Mouse (Mus musculus): Measurements from ENCODE around the gene Gigyf1.

Gigyf1 gene

DNA sequence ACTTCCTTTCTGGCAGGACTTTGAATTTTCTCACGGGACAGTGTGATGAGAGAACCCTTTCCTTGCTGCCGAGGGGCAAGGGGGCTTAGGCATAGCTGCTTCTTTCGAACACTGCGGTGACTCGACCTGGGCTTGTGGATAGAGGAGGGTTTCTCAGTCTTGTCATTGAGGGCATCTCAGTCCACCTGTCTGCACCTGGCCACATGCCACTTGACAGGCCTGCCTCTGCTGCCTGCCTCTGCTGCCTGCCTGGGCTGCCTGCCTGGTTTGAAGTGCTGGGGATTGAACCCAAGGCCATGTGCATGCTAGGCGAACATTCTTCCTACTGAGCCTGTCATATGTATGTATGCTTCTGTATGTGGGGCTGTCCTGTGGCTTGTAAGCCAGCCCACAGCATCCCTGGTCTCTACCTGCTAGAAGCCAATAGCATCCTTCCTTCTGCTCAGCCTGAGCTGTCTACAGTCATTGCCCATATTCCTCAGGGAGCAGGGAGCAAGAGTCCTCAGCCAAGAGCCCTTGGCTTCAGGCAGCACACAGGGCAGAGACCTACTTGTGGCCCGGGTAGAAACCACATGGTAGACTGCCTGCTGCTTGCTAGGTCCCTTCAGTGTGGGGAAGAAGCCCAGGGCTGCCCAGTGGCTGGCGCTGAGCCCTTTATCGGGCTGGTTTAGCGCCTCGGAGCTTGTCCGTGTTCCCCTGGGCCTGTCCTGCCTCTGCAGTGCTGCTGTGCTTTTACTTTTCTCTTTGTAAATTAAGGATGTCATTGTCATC, 4.2 kb upstream of the Gigyf1 start:
- DNase-seq (ENCODE audit: inconsistent ontology term): no peak

DNA sequence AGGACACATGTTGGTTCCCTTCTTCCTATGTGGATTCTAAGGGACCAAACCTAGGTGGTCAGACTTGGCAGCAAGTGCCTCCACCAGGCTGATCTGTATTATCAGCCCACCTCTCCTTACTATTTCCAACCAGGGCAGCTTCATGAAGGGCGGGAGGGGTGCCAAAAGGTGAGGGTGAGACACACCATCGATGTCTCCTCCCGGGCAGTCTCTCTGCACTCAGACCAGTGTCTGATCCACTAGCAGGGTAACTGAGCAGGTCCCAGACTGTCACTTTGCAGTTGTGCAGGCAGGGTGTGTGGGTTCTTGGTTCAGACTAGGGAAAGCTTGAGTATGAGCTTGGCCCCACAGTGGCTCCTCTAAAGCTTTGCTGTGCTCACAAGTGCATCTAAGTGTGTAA, 3.5 kb upstream of the Gigyf1 start:
- no peak for DNase-seq (ENCODE audit: inconsistent ontology term)

DNA sequence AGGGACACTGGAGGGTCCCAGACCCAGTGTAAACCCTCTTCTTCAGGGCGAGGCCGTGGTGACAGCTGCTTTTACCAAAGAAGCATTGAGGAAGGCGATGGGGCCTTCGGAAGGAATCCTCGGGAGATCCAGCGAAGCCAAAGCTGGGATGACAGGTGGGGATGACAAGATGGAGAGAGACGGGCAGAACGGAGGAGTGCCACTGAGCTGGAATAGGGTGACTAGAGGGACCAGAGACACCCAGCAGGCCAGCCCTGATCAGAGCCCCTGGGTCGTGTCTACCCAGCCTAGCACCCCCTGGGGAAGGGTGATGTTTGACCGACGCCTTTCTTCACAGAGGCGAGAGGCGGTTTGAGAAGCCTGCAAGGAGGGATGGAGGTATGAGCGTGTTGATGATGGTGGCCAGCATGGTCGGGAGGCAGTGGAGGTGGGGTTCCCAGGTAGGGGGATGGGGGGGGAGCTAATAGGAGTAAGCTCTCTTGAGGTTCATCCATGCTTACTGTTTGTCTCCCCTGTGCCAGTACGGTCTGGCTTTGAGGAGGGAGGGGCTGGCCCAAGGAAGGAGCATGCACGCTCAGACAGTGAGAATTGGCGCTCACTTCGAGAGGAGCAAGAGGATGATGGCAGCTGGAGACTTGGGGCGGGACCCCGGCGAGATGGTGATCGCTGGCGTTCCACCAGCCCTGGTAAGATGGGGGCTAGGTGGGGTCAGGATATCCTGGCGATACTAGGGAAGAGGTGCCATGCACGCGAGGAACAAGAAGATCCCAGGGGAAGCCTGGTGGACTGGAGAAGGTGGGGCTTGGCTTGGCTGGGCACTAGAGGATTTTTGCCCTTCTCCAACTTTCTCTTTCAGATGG, 1.6 kb downstream of the Gigyf1 start:
- DNase-seq (ENCODE audit: inconsistent ontology term): no peak

DNA sequence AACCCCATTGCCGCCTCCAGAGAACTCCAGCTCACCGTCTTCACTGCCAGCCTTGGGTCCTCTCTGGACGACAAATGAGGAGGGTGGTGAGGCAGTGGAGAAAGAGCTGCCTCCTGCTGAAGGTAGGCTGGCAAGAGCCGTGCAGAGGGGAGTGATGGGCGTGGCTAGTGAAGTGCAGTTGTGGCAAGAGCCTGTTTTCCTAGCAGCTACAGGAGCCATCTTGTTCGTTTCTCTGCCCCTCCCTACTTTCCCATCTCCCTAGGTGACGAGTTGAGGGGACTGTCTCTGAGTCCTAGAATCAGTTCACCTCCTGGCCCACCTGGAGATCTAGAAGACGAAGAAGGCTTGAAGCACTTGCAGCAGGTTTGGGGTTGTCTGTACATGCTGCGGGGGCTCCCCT, 3.5 kb downstream of the Gigyf1 start:
- DNase-seq (ENCODE audit: inconsistent ontology term): no peak

DNA sequence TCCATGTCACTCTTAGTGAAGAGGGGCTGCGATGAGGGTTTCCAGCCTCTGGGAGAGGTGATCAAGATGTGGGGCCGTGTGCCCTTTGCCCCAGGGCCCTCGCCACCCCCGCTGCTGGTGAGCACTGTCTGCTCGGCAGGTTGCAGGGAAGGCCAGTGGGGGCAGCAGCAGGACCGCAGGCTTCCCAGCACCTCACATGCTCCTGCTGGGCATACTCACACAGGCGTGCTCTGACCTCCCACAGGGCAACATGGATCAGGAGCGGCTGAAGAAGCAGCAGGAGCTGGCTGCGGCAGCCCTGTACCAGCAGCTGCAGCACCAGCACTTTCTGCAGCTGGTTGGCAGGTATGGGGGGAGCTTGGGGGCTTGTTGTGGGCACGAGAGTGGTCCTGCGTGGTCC, 4.4 kb downstream of the Gigyf1 start:
- no peak for DNase-seq (ENCODE audit: inconsistent ontology term)

DNA sequence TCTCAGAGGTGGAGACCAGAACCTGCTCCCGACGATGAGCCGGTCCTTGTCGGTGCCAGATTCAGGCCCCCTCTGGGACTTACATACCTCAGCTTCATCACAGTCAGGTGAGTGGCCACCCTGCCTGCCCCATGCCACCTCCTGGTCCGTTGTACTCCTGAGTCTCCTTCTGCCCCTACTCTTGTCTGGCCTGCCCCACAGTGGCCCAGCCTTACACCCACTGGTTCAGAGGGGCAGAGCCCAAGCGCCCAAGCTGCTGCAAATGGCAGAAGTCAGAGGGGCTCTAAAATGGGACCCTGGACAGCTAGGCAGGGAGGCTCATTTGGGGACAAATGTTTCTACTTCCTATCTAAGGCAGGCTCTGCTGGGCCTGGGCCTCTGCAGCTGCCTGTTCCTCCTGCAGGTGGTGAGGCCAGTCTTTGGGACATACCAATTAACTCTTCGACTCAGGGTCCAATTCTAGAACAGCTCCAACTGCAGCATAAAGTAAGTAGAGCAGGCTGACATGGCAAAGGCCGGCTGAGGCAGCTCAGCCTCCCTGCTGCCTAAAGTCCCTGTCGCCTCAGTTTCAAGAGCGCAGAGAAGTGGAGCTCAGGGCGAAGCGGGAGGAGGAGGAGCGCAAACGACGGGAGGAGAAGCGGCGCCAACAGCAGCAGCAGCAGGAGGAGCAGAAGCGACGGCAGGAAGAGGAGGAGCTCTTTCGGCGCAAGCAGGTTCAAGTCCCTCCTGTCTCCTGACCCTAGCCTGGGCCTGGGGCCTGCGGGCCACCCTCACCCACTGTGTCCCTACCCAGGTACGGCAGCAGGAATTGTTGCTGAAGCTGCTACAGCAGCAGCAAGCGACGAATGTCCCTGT, 5.3 kb downstream of the Gigyf1 start:
- DNase-seq (ENCODE audit: inconsistent ontology term): no peak

DNA sequence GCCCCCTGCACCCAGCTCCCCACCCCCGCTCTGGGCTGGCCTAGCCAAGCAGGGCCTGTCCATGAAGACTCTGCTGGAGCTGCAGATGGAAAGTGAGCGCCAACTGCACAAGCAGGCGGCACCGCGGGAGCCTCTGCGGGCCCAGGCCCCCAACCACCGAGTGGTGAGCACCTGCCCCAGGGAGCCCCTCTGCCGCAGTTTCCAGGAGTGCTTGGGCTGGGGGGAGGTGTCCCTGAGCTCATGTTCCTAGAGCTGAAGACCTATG, 5.8 kb downstream of the Gigyf1 start:
- DNase-seq (ENCODE audit: inconsistent ontology term): no peak

DNA sequence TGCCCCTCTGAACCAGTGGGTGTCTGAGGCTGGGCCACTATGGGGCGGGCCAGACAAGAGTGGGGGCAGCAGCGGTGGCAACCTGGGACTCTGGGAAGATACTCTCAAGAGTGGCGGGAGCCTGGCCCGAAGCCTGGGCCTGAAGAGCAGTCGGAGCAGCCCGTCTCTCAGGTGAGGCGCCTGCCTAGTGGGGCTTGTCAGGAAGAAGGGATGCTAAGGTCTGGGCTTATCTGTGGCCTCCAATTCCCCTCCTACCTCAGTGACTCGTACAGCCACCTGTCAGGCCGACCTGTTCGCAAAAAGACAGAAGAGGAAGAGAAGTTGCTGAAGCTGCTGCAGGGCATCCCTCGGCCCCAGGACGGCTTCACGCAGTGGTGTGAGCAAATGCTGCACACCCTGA, 6.3 kb downstream of the Gigyf1 start:
- no peak for DNase-seq (ENCODE audit: inconsistent ontology term)

DNA sequence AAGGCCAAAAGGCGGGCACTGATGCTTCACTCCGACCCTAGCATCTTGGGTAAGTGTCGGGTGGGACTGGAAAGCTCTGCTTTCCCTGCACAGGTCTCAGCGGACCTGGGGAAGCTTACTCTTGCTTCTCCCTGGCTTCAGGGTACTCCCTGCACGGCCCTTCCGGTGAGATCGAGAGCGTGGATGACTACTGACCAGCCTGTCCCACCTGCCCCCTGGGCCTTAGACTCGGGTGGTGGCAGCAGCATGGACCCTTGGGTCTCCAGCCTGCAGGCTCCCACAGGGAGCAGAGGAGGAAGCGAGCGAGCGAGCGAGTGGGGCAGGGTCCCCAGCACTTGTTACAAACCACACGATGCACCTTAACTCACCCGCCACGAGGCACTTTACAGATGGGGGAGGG, 7.2 kb downstream of the Gigyf1 start:
- DNase-seq (ENCODE audit: inconsistent ontology term): no peak

DNA sequence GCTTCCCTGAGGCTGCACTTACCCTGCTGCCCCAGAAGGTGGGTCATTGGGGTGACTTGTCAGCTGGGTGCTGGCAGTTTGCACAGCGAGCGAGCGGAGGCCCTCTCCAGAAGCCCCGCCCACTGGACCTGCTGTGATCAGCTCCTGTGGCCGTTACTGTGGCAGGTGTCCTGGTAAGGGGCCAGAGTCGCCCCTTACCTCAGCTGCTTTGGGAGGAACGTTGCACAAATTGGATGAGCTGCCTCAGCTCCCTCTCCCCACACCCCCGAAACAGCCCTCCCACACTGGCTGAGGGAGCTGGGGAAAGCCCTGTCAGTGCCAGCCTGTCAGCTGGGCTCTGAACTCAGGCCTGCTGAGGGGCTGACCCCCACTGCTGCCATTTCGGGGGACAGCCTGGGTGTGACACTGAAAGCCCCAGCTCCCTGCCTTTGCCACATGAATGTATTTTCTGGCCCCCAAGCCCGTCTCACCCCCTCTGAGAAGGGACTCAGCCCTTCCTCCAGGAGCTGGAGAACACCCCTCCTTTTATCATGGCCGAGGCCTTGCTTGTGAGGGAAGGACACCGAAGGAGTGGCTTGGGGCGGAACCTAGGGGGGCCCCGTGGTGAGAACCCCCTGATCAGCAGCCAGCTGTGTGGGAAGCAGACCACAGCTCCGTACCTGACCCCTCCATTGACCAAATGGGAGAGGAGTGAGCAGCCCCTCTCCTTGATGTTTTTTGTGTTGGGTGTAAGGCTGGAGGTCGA, 8.0 kb downstream of the Gigyf1 start:
- DNase-seq (ENCODE audit: inconsistent ontology term): peak; percentile 62

DNA sequence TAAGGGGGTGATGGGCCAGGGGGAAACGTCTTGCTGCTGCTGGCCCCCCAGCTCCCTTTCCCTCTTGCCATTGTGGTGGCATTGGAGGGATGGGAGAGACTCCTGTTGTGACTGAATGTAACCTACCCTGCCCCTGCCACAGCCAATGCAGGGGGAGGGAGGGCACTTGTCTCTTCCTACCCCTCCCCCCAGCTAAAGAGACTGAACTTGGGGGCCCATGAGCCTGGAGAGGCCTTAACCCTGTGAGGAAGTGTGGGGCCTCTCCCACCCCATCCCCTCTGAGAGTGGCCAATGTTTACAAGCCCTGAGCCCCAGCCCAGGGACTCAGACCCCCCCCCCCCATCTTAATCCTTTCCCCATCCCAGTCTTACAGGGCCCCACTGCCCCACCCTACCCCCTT, 9.1 kb downstream of the Gigyf1 start:
- no peak for DNase-seq (ENCODE audit: inconsistent ontology term)

DNA sequence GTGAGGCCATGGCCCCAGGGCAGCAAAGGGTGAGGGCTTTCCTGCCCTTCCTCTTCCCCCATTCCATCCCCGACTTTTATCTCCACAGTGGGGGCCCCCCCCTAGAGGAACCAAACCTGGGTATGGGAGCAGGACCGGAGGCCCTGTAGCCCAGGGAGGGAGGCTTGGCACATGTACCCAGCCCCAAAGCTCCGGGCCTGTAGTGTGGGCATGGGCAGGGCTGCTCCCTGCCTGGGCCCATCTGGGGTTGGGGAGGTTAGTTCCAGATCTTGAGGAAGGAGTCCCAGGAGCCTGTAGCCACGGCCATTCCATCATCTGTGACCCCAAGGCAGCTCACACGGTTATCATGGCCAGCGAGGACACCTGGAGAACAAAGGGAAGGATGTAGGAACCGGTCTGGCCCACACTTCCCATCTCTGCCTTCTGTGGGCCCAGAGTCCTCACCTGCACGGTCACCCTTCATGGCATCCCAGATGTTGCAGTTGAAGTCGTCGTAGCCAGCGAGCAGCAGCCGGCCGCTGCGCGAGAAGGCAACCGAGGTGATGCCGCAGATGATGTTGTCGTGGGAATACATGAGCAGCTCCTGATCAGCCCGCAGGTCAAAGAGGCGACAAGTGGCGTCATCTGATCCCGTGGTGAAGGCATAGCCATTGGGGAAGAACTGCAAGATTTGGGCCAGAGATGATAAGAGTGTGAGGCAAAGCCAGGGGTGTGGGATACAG, 10.1 kb downstream of the Gigyf1 start:
- no peak for DNase-seq (ENCODE audit: inconsistent ontology term)

DNA sequence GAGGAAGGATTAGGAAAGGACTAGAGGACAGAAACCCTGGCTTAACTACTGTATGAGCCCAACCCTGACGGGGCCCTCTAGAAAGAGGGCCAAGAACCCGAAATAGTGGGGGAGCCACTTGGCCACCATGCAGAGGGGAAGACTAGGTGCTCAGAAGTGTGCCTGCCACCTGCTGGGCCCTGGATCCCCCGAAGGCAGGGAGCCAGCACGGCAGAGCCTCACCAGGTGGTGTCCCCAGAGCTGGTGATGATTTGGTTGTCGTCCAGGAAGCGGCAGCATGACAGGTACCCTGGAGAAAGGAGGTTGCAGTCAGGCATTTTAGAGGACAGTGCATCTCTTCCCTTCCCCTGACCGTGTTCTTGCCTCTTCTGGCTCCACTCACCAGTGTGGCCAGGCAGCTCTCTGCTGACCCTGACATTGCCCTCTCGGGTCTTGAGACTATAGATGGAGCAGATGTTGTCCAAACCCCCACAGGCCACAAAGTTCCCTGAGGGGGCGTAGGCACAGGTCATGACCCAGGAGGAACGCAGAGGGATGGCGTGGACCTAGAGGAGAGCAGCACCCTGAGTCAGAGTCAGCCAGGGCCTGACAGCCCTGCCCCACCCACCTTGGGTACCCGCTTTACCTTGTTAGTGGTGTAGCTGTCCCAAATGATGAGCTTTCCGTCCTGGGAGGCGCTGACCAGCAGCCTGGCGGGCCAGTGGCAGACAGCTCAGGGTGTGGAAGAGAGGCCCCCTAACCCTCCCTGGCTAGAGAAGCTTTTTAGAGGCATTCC, 11.1 kb downstream of the Gigyf1 start:
- DNase-seq (ENCODE audit: inconsistent ontology term): no peak

DNA sequence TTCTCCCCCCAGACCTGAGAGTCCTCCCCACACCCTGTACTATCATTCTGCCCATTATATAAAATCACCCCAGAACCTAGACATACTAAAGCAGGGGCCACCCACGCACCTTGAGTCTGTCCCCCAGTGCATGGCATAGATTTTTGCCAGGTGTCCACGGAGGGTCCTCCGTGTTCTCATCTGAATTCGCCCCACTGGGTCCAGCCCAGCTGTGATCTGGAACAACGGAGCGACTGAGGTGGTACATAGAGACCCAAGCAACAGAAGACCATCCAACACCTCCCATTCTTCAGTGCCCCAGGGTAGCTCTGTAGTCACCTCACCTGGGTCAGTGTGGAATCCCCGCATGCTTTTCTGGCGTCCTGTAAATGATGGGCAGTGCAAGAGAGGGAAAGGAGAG, 11.7 kb downstream of the Gigyf1 start:
- no peak for DNase-seq (ENCODE audit: inconsistent ontology term)

DNA sequence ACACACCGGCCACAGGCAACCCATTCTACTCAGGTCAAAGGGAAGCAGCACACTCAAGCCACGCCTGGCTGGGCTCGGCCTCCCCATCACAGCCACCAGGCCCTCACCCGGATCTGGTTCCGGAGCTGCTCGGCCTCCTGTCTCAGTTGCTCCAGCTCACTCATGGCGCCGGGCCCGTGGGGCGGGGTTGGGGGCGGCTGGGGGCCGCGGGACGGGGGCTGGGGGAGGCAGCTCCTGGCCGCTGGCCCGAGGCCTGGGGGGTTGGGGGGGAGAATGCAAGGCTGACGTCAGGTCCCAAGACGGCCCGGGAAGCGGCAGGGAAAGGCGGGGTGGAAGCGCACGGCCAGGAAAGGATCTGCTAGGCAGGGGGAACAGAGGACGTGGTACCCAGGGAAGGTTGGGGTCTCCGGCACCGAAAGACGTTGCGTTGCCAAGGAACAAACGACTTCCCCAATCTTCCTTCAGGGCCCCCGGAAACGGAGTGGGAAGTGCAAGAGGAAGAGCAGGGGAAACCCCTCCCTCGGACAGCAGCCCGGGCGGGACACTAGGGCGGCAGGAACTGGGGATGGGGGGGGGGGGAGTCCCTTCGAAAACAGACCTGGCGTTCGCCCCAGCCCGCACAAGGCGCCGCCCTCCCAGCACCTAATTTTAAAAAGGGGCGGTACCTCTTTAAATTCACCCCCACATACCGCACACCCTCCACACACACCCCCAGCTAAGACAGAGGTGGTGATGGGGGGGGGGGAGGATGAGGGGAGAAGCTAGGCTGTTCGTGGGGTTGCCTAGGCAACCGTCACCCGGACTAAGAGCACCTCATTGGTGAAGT, 12.5 kb downstream of the Gigyf1 start:
- DNase-seq (ENCODE audit: inconsistent ontology term): peak; percentile 85

DNA sequence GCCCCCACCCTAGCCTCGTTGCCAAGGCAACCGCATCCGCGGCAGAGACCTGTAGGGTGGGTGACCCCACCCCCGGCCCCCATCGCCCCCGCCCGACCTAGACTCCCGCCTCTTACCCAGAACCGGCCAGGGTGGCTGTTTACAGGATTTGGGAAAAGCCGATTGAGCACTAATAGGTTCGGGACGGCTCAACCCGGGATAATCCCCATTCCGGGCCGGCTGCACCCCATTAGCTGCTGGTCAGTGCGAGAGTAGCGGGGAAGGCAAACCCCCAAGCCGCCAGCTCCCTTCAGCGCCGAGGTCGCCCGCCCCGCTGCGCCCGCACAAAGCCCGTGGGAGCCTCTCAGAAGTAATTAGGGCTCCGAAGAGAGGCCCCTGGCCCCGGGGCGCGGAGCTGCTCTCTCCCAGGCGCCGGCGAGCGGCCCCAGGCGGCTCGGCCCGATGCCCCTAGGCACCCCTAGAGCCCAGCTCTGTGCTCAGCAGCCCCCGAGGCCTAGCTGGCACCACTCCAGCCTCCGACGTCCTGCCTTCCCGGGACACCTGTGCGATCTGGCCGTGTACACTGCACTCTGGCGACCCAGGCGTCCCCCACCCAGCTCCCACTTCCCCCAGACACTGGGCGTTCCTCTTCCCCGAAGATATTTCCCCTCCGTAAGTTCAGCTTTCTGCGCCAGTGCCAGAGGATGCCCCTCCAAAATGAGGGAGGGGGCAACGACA, 13.2 kb downstream of the Gigyf1 start:
- DNase-seq (ENCODE audit: inconsistent ontology term): peak; percentile 65

DNA sequence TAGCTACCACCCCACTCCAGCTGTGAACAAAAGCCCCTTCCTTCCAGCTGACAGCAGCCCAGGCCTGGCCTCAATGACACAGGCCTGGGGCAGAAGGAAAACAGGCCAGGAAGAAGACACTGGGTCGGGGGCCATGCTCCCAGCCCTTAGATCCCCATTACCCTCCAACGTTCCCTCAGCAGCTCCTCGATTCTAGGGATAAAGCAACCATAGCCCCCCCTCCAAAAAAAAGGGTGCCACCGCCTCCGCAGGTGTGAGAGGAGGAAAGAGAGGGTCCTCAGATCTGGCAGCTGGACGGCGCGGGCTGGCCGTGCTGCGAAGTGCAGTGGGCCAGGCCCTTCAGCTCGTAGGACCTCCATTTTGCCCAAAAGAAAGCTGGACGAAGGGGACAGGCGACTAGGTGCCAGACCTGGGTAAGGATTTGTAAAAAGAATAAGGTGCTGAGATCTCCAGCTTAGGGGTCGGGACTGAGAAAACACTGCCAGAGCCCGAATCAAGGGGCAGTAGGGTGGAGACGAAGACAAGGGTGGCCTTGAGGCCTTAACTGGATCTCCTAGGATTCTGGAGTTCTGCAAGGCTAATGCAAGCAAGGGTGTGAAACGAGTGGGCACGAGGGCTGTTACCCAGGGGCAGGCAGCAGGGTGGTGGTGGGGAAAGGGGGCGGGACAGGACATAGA, 13.9 kb downstream of the Gigyf1 start:
- DNase-seq (ENCODE audit: inconsistent ontology term): peak; percentile 48

DNA sequence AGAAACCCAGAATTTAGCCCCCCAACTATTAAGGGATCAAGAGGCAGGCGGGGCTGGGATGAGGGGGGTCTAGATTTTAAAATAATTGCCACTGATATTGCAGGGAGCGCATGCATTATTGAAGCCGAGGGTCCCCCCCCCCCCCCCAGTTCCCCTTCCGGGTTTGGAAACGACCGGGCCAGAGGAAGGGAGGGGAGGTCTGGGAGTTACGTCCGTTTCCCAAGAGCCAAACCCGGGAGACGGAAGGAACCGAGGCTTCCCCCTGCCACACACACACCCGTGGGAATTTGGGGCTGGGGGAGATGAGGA, 14.4 kb downstream of the Gigyf1 start:
- no peak for DNase-seq (ENCODE audit: inconsistent ontology term)
